Mouse (Mus musculus) cerebellum, postnatal 36 days (tissue): ENCODE measurements around the gene Litaf.

Experiments used
- DNase-seq, 2 experiments: peaks; one replicate each; pipeline ENCODE4 v3.0.0; 2021 to 2022; ENCODE audit warnings: mixed read lengths in 2 of 2

The Litaf gene

GRCm38 (mm10) chr16:11065431-11065830 is 526 bp downstream of the Litaf start:
- no peak for DNase-seq

GRCm38 (mm10) chr16:11064742-11065141 is 1.2 kb downstream of the Litaf start:
- DNase-seq, result no peak

- DNase-seq, result no peak
Observed at GRCm38 (mm10) chr16:11064341-11064740, 1.6 kb downstream of the Litaf start.

- peak in 1 of 2 experiments; percentile 37 for DNase-seq
Observed at GRCm38 (mm10) chr16:11062794-11063721, 2.9 kb downstream of the Litaf start.

- DNase-seq, result no peak
Observed at GRCm38 (mm10) chr16:11060645-11061044, 5.3 kb downstream of the Litaf start, which contains the start of gene Snn. Snn (plus strand) TSS chr16:11060945.

- no peak for DNase-seq
Observed at GRCm38 (mm10) chr16:11055916-11056315, 10.0 kb downstream of the Litaf start.

- no peak for DNase-seq
Observed at GRCm38 (mm10) chr16:11054871-11055270, 11.1 kb downstream of the Litaf start.

GRCm38 (mm10) chr16:11054409-11054808 is 11.5 kb downstream of the Litaf start:
- DNase-seq, result no peak

- no peak for DNase-seq
Observed at GRCm38 (mm10) chr16:11051134-11051533, 14.8 kb downstream of the Litaf start.

GRCm38 (mm10) chr16:11050226-11050625 is 15.7 kb downstream of the Litaf start:
- DNase-seq, result no peak

- DNase-seq, result no peak
Observed at GRCm38 (mm10) chr16:11047130-11047529, 18.8 kb downstream of the Litaf start.

GRCm38 (mm10) chr16:11046437-11046836 is 19.5 kb downstream of the Litaf start:
- DNase-seq, result no peak

GRCm38 (mm10) chr16:11043239-11043638 is 22.7 kb downstream of the Litaf start:
- DNase-seq, result no peak

- DNase-seq, result no peak
Observed at GRCm38 (mm10) chr16:11040603-11041002, 25.4 kb downstream of the Litaf start.

- DNase-seq, result peak; percentile 79
Observed at GRCm38 (mm10) chr16:11035790-11036431, 30.0 kb downstream of the Litaf start.

GRCm38 (mm10) chr16:11035273-11035672 is 30.7 kb downstream of the Litaf start:
- DNase-seq, result no peak

- peak; percentile 79 to 82 for DNase-seq
Observed at GRCm38 (mm10) chr16:11034193-11034803, 31.7 kb downstream of the Litaf start.

- no peak for DNase-seq
Observed at GRCm38 (mm10) chr16:11031320-11031719, 34.6 kb downstream of the Litaf start.

- DNase-seq, result no peak
Observed at GRCm38 (mm10) chr16:11030844-11031243, 35.1 kb downstream of the Litaf start.

- DNase-seq, result no peak
Observed at GRCm38 (mm10) chr16:11028206-11028605, 37.8 kb downstream of the Litaf start.

- no peak for DNase-seq
Observed at GRCm38 (mm10) chr16:11024841-11025240, 41.1 kb downstream of the Litaf start.

- no peak for DNase-seq
Observed at GRCm38 (mm10) chr16:11023618-11024017, 42.3 kb downstream of the Litaf start.

GRCm38 (mm10) chr16:11022113-11022489 is 43.9 kb downstream of the Litaf start:
- DNase-seq, result no peak
